Mouse (Mus musculus): ENCODE measurements around the gene Shc2. TPM values are rescaled to one million over a fixed set of nuclear protein-coding genes. Genes with fewer than 3 reads are reported as not detected.

The Shc2 gene
- polyA plus RNA-seq, 1 experiment: 7.4 TPM

DNA sequence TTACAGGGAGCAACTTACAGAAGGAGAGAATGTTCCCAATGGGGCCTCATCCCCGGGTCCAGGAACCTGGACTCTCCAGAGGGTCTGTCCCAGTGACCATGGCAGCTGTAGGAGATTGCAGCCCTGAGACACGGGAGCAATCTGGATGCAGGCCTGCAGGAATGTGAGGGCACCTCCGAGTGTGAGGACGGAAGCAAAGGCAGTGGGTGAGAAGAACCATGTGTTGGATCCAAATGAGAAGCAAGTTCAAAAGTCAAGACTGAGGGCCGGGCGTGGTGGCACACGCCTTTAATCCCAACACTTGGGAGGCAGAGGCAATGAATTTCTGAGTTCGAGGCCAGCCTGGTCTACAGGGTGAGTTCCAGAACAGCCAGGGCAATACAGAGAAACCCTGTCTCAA, 56.2 kb downstream of the Shc2 start:
- peak; percentile 13 for DNase-seq (ENCODE audit: low spot score)

DNA sequence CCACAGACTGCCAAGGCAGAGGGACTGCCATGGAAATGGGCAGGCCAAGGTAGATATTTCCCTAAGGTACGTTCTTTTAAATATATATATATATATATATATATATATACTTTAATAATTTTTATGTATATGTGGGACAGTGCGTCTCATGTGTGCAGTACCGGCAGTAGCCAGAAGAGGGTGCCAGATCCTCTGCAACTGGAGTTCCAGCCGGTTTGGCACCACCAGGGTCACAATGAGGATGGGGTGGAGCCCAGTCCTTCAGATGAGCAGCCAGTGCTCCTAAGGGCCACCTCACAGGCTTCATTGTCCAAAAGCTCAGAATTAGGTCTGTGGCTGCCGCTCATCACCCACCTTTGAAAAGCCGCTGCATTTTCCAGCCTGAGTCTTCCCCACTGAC, 56.9 kb downstream of the Shc2 start:
- DNase-seq (ENCODE audit: low spot score): no peak

DNA sequence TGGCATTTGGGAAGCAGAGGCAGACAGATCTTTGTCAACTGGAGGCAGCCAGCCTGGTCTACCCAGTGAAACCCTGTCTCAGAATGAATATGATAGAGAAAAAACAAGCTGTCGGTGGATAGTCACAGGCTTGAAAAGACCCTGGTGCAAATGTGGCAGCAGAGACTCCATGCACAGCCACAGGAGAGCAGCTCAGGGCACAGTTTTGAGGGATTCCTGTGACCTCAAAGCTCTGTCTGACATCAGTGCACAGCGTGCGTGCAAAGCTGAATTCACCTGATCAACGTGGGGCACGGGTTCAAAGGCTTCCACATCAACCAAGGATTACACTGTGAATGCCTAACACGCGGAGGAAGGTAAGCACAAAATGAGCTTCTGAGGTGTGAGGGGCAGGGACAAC, 57.4 kb downstream of the Shc2 start:
- peak; percentile 3 for DNase-seq (ENCODE audit: low spot score)

DNA sequence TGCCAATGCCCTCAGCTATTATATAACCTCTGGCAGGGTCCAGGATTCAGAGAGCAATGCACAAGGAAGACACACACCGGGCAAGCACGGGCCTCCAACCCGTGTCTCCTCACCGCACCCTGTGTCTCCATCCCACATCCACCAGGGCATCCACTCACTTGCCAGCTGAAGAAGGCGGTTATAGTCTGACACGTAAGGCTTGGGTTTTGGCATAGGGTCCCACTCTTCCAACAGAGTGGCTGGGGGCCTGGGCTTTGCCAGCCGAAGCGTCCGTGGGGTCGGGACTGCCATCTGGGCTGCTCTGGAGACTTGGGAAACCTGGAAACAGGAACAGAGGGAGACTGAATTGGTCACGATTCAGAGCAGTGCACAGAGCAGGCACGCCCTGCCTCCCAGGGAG, 57.9 kb downstream of the Shc2 start:
- DNase-seq (ENCODE audit: low spot score): peak; percentile 6

DNA sequence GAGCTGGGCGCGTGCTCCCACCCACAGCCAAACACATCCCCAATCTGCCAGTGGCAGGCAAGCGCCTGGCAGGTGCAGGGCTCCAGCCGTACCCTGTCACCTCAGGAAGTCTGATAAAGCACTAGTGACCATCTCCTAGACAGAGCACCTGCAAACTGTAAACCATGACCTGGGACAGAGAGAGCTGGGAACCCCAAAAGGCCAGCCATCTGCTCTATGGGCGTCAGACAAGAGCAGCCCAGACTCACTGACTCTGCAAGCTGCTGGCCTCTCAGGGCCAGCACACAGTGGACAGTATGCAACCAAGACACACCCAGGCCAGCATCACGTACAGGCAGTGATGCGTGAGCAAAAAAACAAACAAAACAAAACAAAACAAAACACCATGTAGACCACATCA, 58.8 kb downstream of the Shc2 start:
- DNase-seq (ENCODE audit: low spot score): peak; percentile 12

DNA sequence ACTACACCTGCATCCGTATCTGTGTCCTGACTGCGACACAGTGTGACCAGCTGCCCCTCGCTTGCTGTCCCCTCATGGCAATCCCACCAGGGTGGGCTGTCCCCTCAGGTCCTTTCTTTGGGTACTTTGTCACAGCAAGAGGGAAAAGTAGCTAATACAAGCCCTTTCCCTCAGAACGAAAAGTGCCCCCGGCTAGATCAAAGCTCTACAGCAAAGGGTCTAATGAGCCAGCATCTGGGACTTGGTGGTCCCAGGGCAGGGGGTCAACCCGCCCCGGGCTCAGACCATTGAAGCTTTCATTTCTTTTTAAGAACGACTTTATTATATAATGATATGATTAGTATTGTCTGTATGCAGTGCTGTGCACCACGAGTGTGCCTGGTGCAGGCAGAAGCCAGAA, 59.4 kb downstream of the Shc2 start:
- DNase-seq (ENCODE audit: low spot score): no peak

DNA sequence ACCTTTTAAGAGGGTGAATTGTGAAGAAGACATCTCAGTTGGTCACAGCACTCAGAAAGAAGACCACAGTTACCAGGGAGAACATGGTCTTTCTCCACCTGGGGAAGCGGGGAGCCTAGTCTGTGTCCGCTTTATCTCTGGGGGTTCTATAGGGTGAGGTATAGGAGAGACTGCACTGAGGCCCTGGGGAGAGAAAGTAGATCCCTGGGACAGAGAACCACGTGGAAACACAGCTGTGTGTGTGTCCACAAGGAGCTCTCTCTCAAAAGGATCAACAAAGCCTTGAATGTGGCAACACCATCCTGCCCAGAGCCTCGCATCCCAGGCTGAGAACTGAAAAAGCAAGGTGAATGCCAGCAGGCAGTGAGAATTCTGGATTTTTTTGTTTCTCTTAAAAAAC, 60.3 kb downstream of the Shc2 start:
- peak; percentile 0 for DNase-seq (ENCODE audit: low spot score)

DNA sequence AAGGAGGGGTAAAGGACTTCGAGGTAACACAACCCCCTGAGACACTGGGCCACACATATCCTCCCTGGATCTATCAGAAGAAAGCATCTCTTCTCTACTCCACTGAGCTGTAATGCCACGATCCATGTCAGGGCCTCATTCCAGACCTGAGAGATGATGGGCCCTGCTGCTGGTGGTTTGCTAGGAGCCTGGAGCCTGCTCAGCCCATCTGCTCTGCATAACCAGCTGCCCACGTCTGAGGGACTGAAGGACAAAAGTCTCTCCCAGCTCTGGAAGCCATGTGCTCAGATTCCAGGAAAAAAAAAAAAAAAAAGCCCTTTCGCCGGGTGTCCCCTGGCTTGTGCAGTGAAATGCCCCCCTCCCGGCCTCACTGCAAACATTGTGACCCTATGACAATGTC, 62.0 kb downstream of the Shc2 start:
- peak; percentile 6 for DNase-seq (ENCODE audit: low spot score)

DNA sequence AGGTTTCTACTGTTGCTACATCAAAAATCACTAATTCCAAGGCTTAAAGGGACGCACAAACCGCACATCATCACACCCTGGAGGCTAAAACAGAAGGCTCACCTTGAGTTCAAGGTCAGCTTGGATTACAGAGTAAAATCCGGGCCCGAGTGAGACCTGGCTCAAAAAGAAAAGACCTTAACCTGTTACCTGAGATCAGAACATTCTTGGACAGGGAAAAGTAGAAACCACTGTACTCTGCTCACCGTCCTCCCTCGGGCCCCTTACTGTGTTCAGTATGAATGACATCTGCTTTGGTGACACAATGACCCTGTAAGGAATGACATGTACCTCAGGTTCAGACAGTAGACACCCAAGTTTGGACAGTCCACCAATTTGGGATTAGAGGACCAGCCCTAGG, 62.9 kb downstream of the Shc2 start:
- peak; percentile 1 for DNase-seq (ENCODE audit: low spot score)

DNA sequence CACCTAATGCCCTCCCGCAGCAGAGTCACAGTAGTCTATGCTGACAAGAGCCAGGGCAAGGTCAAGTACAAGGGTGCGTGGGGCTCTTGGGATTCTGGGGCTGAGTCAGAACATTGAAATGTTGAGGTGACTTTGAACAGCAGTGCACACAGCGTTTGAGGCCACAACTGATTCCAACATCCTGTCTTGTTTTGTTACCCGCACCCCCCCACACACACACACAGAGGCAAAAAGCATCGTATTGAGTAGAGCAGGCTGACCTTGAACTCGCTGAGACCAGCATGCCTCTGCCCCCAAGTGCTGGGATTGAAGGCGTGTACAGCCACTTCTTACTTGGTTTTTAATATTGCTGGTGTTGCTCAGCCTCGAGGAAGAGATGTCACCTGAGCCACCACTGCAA, 63.4 kb downstream of the Shc2 start:
- DNase-seq (ENCODE audit: low spot score): peak; percentile 1

DNA sequence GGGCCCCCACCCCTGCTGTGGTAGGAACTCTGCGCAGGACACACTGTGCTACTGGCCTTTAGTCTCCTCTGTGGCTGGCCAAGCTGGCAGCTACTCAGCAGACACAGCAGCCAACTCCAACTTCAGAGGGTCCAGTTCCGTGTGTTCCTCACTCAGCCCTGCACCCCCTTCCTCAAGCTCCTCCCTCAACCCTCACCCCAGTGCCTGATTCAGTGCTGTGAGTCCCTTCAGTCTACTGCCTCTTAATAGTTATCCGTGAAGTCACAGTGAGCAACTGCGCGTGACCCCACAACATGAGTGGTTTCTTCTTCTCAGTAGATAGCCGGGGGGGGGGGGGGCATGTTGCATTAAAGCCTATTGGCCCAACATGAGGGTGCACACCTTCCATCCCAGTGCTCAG, 64.1 kb downstream of the Shc2 start:
- DNase-seq (ENCODE audit: low spot score): peak; percentile 11

DNA sequence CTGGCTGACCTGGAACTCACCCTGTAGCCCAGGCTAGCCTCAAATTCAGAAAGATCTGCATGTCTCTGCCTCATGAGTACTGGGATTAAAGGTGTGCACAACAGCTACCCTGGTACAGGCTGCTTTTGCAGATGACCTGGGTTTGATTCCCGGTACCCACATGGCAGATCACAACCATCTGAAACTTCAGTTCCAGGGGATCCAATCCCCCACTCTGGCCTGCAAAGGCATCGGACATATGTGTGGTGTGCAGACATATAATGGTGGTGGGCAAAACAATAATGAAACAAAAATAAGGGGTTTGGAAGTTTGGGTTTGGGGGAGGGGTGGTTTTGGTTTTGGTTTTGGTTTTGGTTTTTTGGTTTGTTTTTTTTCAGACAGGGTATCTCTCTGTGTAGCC, 66.4 kb downstream of the Shc2 start:
- no peak for DNase-seq (ENCODE audit: low spot score)

DNA sequence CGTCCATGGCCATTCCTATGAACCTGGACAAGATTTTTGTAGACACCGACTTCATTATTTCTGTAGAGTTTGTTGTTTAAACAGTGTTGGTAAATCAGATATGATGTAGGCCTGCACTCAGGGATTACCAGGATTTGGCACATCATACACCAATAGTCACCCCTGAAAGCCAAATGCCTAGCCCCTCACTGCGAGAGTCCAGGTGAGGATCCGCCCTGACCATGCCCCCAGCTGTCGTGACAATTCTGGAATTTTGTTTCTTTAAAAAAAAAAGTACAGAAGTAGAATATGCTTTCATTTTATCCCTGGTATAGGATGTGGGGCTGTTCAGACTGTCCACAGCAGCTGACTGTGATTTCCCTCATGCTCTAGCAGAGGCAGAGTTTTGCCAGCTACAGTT, 67.8 kb downstream of the Shc2 start:
- DNase-seq (ENCODE audit: low spot score): no peak

Other genes with a start within 250 kb of the Shc2 start
- gene Vmn2r83, start 169.2 kb downstream of the Shc2 start, polyA plus RNA-seq (2012; rRNA removed): not detected in 2 replicates
- gene Plpp2, start 104.1 kb downstream of the Shc2 start, polyA plus RNA-seq (2012; rRNA removed): 21.5 and 29.1 TPM in 2 replicates
- gene Mier2, start 82.7 kb downstream of the Shc2 start, polyA plus RNA-seq (2012; rRNA removed): 54.3 and 59.5 TPM in 2 replicates
- not detected in 2 replicates for gene Theg, start 50.6 kb downstream of the Shc2 start, polyA plus RNA-seq (2012; rRNA removed)
- 0.04 and 0.06 TPM in 2 replicates for gene C2cd4c, start 23.9 kb downstream of the Shc2 start, polyA plus RNA-seq (2012; rRNA removed)
- gene Odf3l2, start 7.8 kb upstream of the Shc2 start, polyA plus RNA-seq (2012; rRNA removed): not detected in 2 replicates
- gene Madcam1, start 26.6 kb upstream of the Shc2 start, polyA plus RNA-seq (2012; rRNA removed): not detected in 2 replicates
- gene Tpgs1, start 31.5 kb upstream of the Shc2 start, polyA plus RNA-seq (2012; rRNA removed): 29.1 and 33.7 TPM in 2 replicates
- gene Cdc34, start 44.3 kb upstream of the Shc2 start, polyA plus RNA-seq (2012; rRNA removed): 60.6 and 70.0 TPM in 2 replicates
- 1.1 and 1.4 TPM in 2 replicates for gene Gzmm, start 51.1 kb upstream of the Shc2 start, polyA plus RNA-seq (2012; rRNA removed)
- gene Bsg, start 66.6 kb upstream of the Shc2 start, polyA plus RNA-seq (2012; rRNA removed): 614 and 631 TPM in 2 replicates
- gene Hcn2, start 78.7 kb upstream of the Shc2 start, polyA plus RNA-seq (2012; rRNA removed): 0.96 and 1.5 TPM in 2 replicates
- 28.5 and 31.7 TPM in 2 replicates for gene Polrmt, start 108.7 kb upstream of the Shc2 start, polyA plus RNA-seq (2012; rRNA removed)
- 0.04 and 0.06 TPM in 2 replicates for gene Fgf22, start 117.2 kb upstream of the Shc2 start, polyA plus RNA-seq (2012; rRNA removed)
- gene Rnf126, start 129.0 kb upstream of the Shc2 start, polyA plus RNA-seq (2012; rRNA removed): 54.5 and 59.4 TPM in 2 replicates
- 41.4 and 44.3 TPM in 2 replicates for gene Fstl3, start 139.4 kb upstream of the Shc2 start, polyA plus RNA-seq (2012; rRNA removed)
- gene Prss57, start 153.0 kb upstream of the Shc2 start, polyA plus RNA-seq (2012; rRNA removed): 0.47 and 0.49 TPM in 2 replicates
- gene Palm, start 155.7 kb upstream of the Shc2 start, polyA plus RNA-seq (2012; rRNA removed): 52.6 and 77.5 TPM in 2 replicates
- 0.66 and 0.92 TPM in 2 replicates for gene Misp, start 183.1 kb upstream of the Shc2 start, polyA plus RNA-seq (2012; rRNA removed)
- gene Ptbp1, start 216.5 kb upstream of the Shc2 start, polyA plus RNA-seq (2012; rRNA removed): 140 and 166 TPM in 2 replicates
- gene Prtn3, start 236.6 kb upstream of the Shc2 start, polyA plus RNA-seq (2012; rRNA removed): 0.62 and 1.0 TPM in 2 replicates
- gene Plppr3, start 236.7 kb upstream of the Shc2 start, polyA plus RNA-seq (2012; rRNA removed): 1.8 TPM in 2 replicates
- gene Elane, start 248.3 kb upstream of the Shc2 start, polyA plus RNA-seq (2012; rRNA removed): 0.19 TPM in 1 of 2 replicates, not detected in the other

All from urinary bladder, adult 2 months (tissue).